In the genomic region with DNA sequence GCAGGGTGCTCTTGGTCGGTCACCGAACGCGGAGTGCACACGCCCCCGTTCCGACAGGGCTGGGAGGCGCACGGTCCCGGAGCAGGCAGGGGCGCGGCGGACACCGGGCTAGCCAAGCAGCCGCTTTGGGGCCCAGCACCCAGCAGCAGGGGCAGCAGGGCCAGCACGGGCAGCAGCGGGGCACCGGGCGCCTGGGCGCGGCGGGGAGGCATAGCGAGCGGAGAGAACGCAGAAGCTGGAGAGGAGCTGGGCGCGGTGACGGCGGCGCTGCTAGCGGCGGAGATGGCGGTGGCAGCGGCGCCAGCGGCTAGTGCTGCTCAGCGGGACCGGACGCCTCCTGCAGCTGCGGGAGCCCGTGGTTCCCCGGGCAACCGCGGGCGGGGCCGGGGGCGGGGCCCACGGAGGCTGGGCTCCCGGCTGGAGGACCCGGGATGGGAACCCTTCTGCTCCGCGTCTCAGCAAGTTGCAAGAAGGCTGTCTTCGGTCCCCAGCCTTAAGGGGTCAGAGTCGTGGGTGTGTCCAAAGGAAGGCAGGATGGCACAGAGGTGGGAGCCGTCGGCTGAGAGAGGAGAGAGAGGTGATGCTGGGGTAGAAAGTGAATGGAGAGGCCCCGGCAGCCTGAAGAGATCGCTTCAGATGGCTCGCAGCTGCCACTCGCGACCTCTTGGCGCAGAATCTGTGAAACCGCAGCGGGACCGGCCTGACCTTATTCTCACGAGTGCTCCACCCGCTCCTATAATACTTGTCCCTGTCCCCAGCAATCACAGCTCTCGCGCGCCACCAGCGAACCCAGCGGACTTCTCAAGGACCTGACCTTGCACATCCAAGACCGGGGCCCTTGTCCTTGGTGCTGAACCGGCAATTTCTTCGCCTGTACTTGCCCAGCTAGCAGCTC, we compare ENCODE assay signal across 1 mouse cellular context.
TF ChIP-seq lines count a peak whose summit lies in the region.

A gene (minus strand): TSS at position 705 of the 895 bp plus-strand sequence.

TF ChIP-seq in myocyte, 11 proteins besides CTCF, POLR2A, EP300 and RAD21 (continued from another document):
- TF ChIP-seq MYOG (IDR thresholded peaks at IDR 0.05; ENCODE audit: control insufficient read depth in 1 of 3, insufficient read depth in 1 of 3, insufficient read length in 2 of 3, low read depth in 2 of 3) (no peak), TCF3 (IDR thresholded peaks at IDR 0.05; ENCODE audit: insufficient read length, low read depth) (no peak)
TF ChIP-seq in myocyte: peak in this region for 2.
